Mouse (Mus musculus) forebrain, embryonic 13.5 days (tissue): ENCODE data around the gene Plcl1. TPM values are rescaled to one million over a fixed set of nuclear protein-coding genes. Genes with fewer than 3 reads are reported as not detected.

ENCODE experiments used
- ATAC-seq: fragments of 200-750 bp; cut with Nextera tagmentation; 2 replicates; pipeline ENCODE4 v1.8.0; 2017
- H3K27ac ChIP-seq: fragments of 300-500 bp; sonication (generic); 2 replicates; pipeline ENCODE4 v1.5.1; 2015; ENCODE audit warnings: inconsistent platforms, mild to moderate bottlenecking, moderate library complexity
- H3K27me3 ChIP-seq: fragments of 300-500 bp; sonication (generic); 2 replicates; pipeline ENCODE4 v1.6.1; 2015; ENCODE audit warnings: mild to moderate bottlenecking, inconsistent platforms
- H3K36me3 ChIP-seq: fragments of 300-500 bp; sonication (generic); 2 replicates; pipeline ENCODE4 v1.6.1; 2015; ENCODE audit warnings: mild to moderate bottlenecking, inconsistent platforms; ENCODE audit not compliant: poor library complexity, severe bottlenecking
- H3K4me1 ChIP-seq: fragments of 300-500 bp; sonication (generic); 2 replicates; pipeline ENCODE4 v1.6.1; 2015; ENCODE audit warnings: inconsistent platforms
- H3K4me2 ChIP-seq: fragments of 300-500 bp; sonication (generic); 2 replicates; pipeline ENCODE4 v1.6.1; 2015; ENCODE audit warnings: inconsistent platforms, mild to moderate bottlenecking, moderate library complexity
- H3K4me3 ChIP-seq: fragments of 300-500 bp; sonication (generic); 2 replicates; pipeline ENCODE4 v1.5.1; 2015; ENCODE audit warnings: mild to moderate bottlenecking, inconsistent platforms
- H3K9ac ChIP-seq: fragments of 300-500 bp; sonication (generic); 2 replicates; pipeline ENCODE4 v1.6.1; 2015; ENCODE audit warnings: mild to moderate bottlenecking, inconsistent platforms
- H3K9me3 ChIP-seq: fragments of 300-500 bp; sonication (generic); replicated peaks from 2 replicates; pipeline ENCODE4 v1.6.1; 2016; ENCODE audit warnings: inconsistent platforms
- WGBS: fragments of 180-500 bp; shearing (Covaris S2); methylation state at CpG from one replicate; pipeline ENCODE4 v1.1.7; 2015; 5-methylcytosine and 5-hydroxymethylcytosine counted together
- polyA plus RNA-seq: library from polyadenylated mRNA; unstranded; fragments of >200 nt; fragmentation: Nextera tagmentation; extraction: Ambion mirVana; gene quantifications from 2 replicates; pipeline ENCODE4 v1.2.1, GENCODE M21; 2015

Plcl1 gene
- polyA plus RNA-seq, 1 experiment from 2014 or later, result 4.4 TPM

- no peak overlapping the region for H3K4me3 ChIP-seq
- no peaks in the 10 kb centered on the region for H3K9me3 ChIP-seq
- no peak overlapping the region for H3K4me2 ChIP-seq
- no peak for ATAC-seq
- no peaks in the 10 kb centered on the region for H3K27me3 ChIP-seq
- 0 out of 2 replicates have a peak, but pooled peaks cover 8% of the 10 kb centered on the region for H3K4me1 ChIP-seq
- 93% methylated on average over 4 of the region's 4 CpGs for WGBS
- no peak overlapping the region for H3K27ac ChIP-seq
- H3K9ac ChIP-seq, result no peak overlapping the region
- H3K36me3 ChIP-seq, result no peaks in the 10 kb centered on the region
These were observed 179.7 kb downstream of the Plcl1 start for GRCm38 (mm10) chr1:55585441-55585840.

GRCm38 (mm10) chr1:55588090-55588489, 182.4 kb downstream of the Plcl1 start:
- Histone ChIP-seq H3K27ac (no peak overlapping the region), H3K9ac (no peak overlapping the region), H3K27me3 (no peaks in the 10 kb centered on the region), H3K4me2 (no peak overlapping the region), H3K9me3 (no peaks in the 10 kb centered on the region), H3K4me1 (0 out of 2 replicates have a peak, but pooled peaks cover 6% of the 10 kb centered on the region), H3K36me3 (no peaks in the 10 kb centered on the region), H3K4me3 (no peak overlapping the region)
- no peak for ATAC-seq
- 17% methylated on average over 6 of the region's 6 CpGs for WGBS

GRCm38 (mm10) chr1:55590047-55590446, 184.3 kb downstream of the Plcl1 start:
- Histone ChIP-seq H3K27ac (no peak overlapping the region), H3K36me3 (no peaks in the 10 kb centered on the region), H3K4me1 (0 out of 2 replicates have a peak, but pooled peaks cover 6% of the 10 kb centered on the region), H3K4me3 (no peak overlapping the region), H3K27me3 (no peaks in the 10 kb centered on the region), H3K9me3 (no peaks in the 10 kb centered on the region), H3K9ac (no peak overlapping the region), H3K4me2 (no peak overlapping the region)
- ATAC-seq, result peak; percentile 41; the same call in 1 of the 2 replicates

- 71% methylated on average over 1 of the region's 1 CpGs for WGBS
- ATAC-seq, result no peak
- Histone ChIP-seq H3K36me3 (no peaks in the 10 kb centered on the region), H3K4me1 (no peaks in the 10 kb centered on the region), H3K27ac (no peak overlapping the region), H3K9me3 (no peaks in the 10 kb centered on the region), H3K27me3 (no peaks in the 10 kb centered on the region), H3K9ac (no peak overlapping the region), H3K4me2 (no peak overlapping the region), H3K4me3 (no peak overlapping the region)
These were observed 194.8 kb downstream of the Plcl1 start for GRCm38 (mm10) chr1:55600496-55600895.

- Histone ChIP-seq H3K4me3 (no peak overlapping the region), H3K36me3 (no peaks in the 10 kb centered on the region), H3K4me2 (no peak overlapping the region), H3K9me3 (no peaks in the 10 kb centered on the region), H3K4me1 (no peaks in the 10 kb centered on the region), H3K27ac (no peak overlapping the region), H3K27me3 (no peaks in the 10 kb centered on the region), H3K9ac (no peak overlapping the region)
- no peak for ATAC-seq
- WGBS, result 97% methylated on average over 4 of the region's 4 CpGs
These were observed 198.9 kb downstream of the Plcl1 start for GRCm38 (mm10) chr1:55604593-55604992.

GRCm38 (mm10) chr1:55605450-55605849, 199.7 kb downstream of the Plcl1 start:
- H3K27ac ChIP-seq, result no peak overlapping the region

GRCm38 (mm10) chr1:55605956-55606355, 200.2 kb downstream of the Plcl1 start:
- 88% methylated on average over 2 of the region's 2 CpGs for WGBS
- no peak for ATAC-seq
- Histone ChIP-seq H3K4me3 (no peak overlapping the region), H3K4me2 (no peak overlapping the region), H3K9me3 (no peaks in the 10 kb centered on the region), H3K4me1 (no peaks in the 10 kb centered on the region), H3K9ac (no peak overlapping the region), H3K36me3 (no peaks in the 10 kb centered on the region), H3K27me3 (no peaks in the 10 kb centered on the region), H3K27ac (no peak overlapping the region)

More at GRCm38 (mm10) chr1:55605450-55605849, 199.7 kb downstream of the Plcl1 start:
- Histone ChIP-seq H3K4me1 (no peaks in the 10 kb centered on the region), H3K9me3 (no peaks in the 10 kb centered on the region), H3K4me3 (no peak overlapping the region), H3K36me3 (no peaks in the 10 kb centered on the region), H3K4me2 (no peak overlapping the region), H3K27me3 (no peaks in the 10 kb centered on the region), H3K9ac (no peak overlapping the region)
- 64% methylated on average over 4 of the region's 4 CpGs for WGBS
- peak; percentile 53; the same call in 1 of the 2 replicates for ATAC-seq

- Histone ChIP-seq H3K27me3 (no peaks in the 10 kb centered on the region), H3K4me2 (no peak overlapping the region), H3K9ac (no peak overlapping the region), H3K27ac (no peak overlapping the region), H3K4me1 (no peaks in the 10 kb centered on the region), H3K36me3 (no peaks in the 10 kb centered on the region), H3K4me3 (no peak overlapping the region), H3K9me3 (no peaks in the 10 kb centered on the region)
- 76% methylated on average over 8 of the region's 8 CpGs for WGBS
- no peak for ATAC-seq
These were observed 200.7 kb downstream of the Plcl1 start for GRCm38 (mm10) chr1:55606405-55606804.

- Histone ChIP-seq H3K4me1 (no peaks in the 10 kb centered on the region), H3K4me2 (no peak overlapping the region), H3K27me3 (no peaks in the 10 kb centered on the region), H3K9me3 (no peaks in the 10 kb centered on the region), H3K9ac (no peak overlapping the region), H3K27ac (no peak overlapping the region), H3K36me3 (no peaks in the 10 kb centered on the region), H3K4me3 (no peak overlapping the region)
- 90% methylated on average over 6 of the region's 6 CpGs for WGBS
- ATAC-seq, result no peak
These were observed 207.1 kb downstream of the Plcl1 start for GRCm38 (mm10) chr1:55612759-55613328.

GRCm38 (mm10) chr1:55617857-55618256, 212.1 kb downstream of the Plcl1 start:
- Histone ChIP-seq H3K4me2 (no peak overlapping the region), H3K36me3 (no peaks in the 10 kb centered on the region), H3K9ac (no peak overlapping the region), H3K27me3 (no peaks in the 10 kb centered on the region), H3K4me3 (no peak overlapping the region), H3K27ac (no peak overlapping the region), H3K9me3 (no peaks in the 10 kb centered on the region), H3K4me1 (peaks cover 6% of the 10 kb centered on the region; the same call in 1 of the 2 replicates)
- WGBS, result 93% methylated on average over 2 of the region's 2 CpGs
- ATAC-seq, result no peak

- Histone ChIP-seq H3K4me1 (peaks cover 6% of the 10 kb centered on the region; the same call in 1 of the 2 replicates), H3K27me3 (no peaks in the 10 kb centered on the region), H3K9me3 (no peaks in the 10 kb centered on the region), H3K36me3 (no peaks in the 10 kb centered on the region), H3K4me3 (no peak overlapping the region), H3K9ac (no peak overlapping the region), H3K27ac (no peak overlapping the region), H3K4me2 (no peak overlapping the region)
- no peak for ATAC-seq
- WGBS, result 81% methylated on average over 7 of the region's 7 CpGs
These were observed 213.0 kb downstream of the Plcl1 start for GRCm38 (mm10) chr1:55618617-55619286.

- H3K4me3 ChIP-seq, result no peak overlapping the region
- no peaks in the 10 kb centered on the region for H3K27me3 ChIP-seq
- 2% methylated on average over 1 of the region's 1 CpGs for WGBS
- H3K4me2 ChIP-seq, result no peak overlapping the region
- ATAC-seq, result no peak
- H3K9me3 ChIP-seq, result no peaks in the 10 kb centered on the region
- H3K9ac ChIP-seq, result no peak overlapping the region
- H3K36me3 ChIP-seq, result no peaks in the 10 kb centered on the region
- H3K4me1 ChIP-seq, result peaks cover 12% of the 10 kb centered on the region
- no peak overlapping the region for H3K27ac ChIP-seq
These were observed 225.8 kb downstream of the Plcl1 start for GRCm38 (mm10) chr1:55631496-55631895.
